Mouse (Mus musculus) spleen, adult 18-20 months (tissue): ENCODE data around the gene Patj.
"Not testable (repeated sequence)": the region's sequence is repeated elsewhere in the genome, so short reads cannot be mapped to it uniquely, and the experiment has no call there.

Experiments
- DNase-seq, 2 experiments: peaks; one replicate each; pipeline ENCODE4 v3.0.0; 2022; ENCODE audit warnings: mixed read lengths in 2 of 2

Gene Patj

DNA sequence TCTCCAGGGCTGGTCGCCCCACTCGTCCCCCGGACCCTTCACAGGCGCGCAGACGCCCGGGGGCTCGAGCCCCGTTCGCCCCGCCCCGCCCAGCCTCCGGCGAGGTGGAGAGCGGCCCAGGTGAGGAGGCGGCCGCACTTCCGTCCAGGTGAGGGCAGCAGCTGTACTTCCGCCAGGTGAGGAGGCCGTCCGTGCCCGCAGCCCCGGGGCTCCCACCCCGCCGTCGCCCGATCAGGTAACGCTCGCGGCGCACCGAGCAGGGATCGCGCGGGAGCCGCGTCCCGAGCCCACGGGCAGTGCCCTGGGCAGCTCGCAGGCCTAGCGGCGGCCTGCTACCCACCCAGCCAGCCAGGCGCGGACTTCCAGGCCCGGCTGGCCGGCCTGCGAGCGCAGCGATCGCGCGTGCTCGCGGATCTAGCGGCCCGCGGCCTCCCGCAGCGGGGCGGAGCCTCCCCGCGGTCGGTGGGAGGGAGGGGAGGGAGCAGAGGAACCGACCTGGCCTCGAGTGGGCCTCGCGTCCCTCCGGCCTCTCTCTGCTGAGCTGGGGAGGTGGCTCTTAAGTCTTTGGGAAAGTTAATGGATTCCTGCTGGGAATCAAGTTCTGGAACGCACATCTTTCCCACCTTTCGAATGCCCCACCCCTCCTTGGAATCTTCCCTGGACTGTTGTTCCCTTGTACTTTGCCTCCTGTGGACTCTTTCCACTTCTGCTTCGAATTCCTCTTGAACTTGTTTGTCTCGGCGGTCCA, at the start of gene Patj:
TSS of gene Patj (plus strand) at position 96 of the 748 bp plus-strand sequence.
- DNase-seq, result peak; percentile 46 to 50

DNA sequence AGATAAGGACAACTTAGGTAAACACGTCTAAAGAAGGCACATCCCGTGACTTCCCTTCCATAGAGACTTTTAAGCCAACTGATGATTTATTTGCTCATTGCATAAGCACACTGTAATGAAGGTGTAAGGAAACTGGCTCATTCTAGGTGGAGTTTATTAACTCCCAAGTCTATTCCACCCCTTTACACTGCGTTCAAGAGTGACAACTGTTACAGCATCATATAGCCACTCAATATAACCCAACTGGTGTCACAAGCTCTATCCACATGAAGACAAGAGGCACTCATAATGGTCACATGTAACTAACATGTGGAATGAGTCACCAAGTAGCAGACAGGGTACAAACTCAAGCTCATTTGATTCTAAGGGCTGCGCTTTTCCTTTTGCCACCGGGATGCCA, 47.0 kb upstream of the Patj start:
- no peak for DNase-seq

DNA sequence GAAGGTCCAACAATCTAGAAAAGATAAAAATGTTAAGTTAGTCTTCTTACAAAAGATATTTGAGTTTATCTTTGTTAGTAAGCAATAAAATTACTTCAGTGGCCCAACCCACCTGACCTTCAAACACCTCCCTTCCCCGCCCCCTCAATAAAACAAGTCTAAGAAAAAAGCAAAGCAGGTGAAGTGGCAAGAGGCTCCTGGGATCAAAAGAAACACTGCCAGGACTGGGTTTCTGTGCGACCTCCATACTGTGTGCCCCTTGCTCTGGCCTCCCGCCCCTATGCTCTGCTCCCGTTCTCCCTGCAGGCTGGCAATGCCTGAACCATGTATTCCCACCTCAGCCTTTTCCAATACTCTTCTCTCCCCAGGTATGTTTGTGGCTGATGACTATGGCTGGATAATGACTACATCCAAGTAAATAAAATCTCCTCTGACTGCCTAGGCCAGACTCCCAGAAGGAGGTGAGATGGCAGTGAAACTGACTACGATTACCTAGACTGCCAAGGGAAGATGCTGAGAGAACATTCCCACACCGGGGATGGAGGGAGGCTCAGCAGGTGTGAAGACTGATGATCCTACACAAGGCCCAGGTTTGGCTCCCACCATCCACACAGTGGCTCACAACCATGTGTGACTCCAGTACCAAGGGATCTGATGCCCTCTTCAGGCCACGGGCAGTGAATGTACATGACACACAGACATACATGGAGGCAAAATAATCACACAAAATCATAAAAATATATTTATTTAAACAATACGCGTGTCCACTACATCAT, 37.4 kb upstream of the Patj start:
- DNase-seq, result no peak

DNA sequence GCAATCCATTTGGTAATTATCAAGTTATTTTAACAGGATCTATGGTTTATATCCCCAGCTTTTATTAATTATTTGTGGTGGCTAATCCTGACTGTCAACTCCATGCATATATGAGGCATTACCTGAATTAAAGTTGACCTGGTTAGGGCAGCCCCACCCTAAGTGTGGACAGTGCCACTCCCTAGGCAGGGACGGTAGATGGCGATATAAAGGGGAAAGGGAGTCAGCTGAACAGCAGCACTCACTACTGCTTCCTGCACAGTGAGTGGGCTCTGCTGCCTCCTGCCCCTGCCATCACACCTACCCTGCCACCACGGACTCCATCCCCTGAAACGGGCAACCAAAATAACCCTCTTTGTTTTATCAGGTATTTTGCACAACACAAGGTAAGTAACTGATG, 20.2 kb upstream of the Patj start:
- peak in 1 of 2 experiments; percentile 11 for DNase-seq

DNA sequence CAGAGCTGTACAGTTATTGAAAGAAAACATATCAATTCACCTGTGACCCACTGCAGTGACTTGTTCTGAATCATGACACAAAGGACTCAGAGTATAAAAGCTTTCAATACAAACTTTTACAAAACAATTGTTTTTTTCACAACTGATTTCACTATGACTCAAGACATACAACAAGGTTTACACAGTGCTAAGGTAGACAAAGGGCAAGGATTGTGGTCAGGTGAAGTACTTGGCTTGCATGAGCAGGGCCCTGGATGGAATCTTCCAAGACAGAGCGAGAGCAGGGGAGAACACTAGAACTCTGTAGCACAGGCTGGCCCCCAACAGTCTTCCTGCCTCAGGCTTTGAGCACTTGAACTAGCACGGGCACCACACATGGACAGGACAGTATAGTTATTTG, 18.6 kb upstream of the Patj start:
- no peak for DNase-seq

DNA sequence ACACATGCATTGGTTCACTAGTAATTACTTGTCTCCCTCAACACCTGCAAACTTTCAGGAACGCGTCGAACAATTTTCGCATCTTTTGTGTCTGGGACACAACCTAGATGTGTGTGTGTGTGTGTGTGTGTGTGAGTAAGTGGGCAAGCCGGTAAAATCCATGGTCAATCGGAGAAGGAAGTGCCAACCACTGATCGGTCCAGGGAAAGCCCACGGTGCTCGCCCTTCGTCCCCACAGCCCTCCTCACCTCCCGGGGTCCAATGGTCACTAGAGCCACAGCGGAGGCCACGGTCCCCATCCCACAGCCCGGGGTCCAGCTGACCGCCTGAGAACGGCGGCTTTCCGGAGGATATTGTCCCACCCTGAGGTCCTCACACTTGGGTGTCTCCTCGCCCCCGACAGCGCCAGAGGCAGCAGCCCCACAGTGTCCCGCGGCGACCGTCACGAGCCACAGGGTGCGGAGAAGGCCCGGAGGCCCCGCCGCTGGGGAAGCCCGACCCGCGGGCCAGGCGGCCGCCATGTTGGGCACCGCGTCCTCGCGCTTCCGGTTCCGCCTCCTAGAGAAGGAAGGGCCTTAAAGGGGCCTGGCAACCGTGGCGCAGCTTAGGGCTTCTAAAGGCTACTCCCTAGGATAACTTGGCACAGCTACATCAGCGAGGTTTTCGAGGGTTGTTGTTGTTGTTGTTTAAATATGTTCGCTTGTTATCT, 12.7 kb upstream of the Patj start, which contains the start of gene Tm2d1:
TSS of gene Tm2d1 (minus strand) at position 591 of the 709 bp plus-strand sequence.
- DNase-seq, result peak; percentile 61 to 79

GRCm38 (mm10) chr4:98385036-98385435, 10.5 kb upstream of the Patj start:
- no peak for DNase-seq

DNA sequence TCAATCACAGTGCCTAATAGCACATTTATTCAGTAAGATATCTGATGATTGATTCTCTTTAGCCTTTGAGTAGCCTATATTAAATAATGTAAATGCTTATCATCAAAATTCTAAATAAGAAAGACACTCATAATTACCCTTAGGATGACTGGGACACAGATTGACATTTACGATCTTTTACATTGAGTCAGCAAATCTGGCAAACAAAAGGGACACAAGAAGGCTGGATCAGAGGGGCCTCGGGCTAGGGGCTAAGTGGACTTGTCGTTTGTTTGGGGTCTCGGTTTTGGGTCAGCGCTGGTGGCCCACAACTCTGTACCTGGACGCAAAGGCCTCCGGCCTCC, 267 bp upstream of the Patj start:
- no peak for DNase-seq

- DNase-seq, result no peak
These were observed 5.5 kb downstream of the Patj start for GRCm38 (mm10) chr4:98400926-98401583.

GRCm38 (mm10) chr4:98401584-98401962, 6.0 kb downstream of the Patj start:
- no peak for DNase-seq

DNA sequence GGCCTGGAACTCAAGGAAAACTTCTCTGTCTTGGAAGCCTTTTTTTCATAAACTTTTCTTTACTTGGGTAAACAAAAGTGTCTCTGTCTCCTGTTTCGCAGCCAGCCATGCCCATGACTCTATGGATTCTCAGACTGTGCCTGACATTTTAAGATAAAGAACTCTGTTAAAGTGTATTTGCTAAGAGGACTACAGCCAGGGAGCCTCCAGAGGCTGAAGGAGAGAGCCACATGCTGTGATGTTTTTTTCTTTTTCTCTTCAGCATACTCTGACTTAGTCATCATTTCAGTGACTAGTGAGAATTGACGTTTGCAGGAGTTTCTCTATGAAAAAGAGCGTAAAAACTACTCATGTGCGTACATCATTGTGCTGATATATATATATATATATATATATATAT, 7.9 kb downstream of the Patj start:
- no peak for DNase-seq

DNA sequence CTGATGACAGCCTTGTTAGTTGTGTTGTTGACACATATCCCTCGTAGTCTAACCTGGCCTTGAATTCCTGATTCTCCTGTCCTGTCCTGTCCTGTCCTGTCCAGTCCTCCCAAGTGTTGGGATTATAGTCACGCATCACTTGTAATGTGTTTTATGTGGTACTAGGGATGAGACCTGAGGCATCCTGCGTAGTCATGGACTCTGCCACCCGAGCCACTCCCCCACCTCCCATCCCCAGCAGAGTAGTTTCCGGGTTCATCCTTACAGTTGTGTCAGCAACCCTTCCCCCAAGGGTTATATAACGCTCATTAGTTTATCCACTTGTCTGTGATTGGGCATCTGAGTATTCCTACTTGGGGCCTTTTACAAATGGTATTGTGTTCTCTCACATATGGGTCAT, 8.8 kb downstream of the Patj start:
- DNase-seq, result no peak

DNA sequence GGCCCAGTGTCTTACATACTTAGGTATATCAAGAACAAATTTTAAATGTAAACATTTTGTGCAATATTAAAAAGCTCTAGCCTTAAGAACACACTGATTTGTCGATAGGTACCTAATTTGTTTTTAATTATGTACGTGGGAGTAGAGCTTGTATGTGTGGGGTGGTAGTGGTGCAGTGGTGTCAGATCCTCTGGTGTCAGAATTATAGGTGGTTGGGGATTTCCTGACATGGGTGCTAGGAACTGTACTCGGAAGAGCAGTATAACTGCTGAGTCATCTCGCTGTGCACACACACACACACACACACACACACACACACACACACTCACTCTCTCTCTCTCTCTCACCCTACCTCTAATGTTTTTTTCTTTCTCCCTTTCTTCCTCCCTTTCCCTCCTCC, 12.9 kb downstream of the Patj start:
- no peak for DNase-seq

- DNase-seq, result not testable (repeated sequence)
These were observed 19.6 kb downstream of the Patj start for GRCm38 (mm10) chr4:98415150-98415549.

- no peak for DNase-seq
These were observed 32.8 kb downstream of the Patj start for GRCm38 (mm10) chr4:98428371-98428770.

- DNase-seq, result peak; percentile 9 to 13
These were observed 40.3 kb downstream of the Patj start for GRCm38 (mm10) chr4:98435641-98436457.

DNA sequence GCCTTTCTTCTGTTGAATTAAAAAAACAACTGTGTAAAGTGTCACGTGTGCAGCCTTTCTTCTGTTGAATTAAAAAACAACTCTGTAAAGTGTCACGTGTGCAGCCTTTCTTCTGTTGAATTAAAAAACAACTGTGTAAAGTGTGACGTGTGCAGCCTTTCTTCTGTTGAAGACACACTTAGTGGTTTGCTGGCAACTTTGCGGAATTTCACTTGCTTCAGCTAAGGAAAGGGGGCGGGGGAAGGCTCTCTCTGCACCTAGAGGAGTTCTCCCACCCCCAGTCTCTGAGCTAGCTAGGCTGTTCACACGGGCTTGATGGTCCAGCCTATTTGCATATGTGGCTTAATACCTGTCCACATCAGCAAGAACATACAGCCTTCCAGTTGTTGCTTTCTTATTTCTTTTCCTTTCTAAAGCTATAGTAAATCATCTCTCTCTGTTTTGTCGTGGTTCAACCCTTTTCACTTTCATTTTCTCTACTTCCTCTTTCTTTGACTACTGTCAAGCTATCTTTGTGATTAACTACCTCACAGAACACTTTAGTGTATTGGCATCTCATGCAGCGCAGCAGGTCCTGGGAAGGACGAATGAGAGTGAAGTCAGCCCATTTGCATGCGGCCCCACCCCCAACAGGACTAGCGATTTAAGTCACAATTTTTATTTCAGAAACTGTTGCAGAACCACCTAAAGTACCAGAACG, 41.2 kb downstream of the Patj start:
- peak; percentile 56 to 59 for DNase-seq

DNA sequence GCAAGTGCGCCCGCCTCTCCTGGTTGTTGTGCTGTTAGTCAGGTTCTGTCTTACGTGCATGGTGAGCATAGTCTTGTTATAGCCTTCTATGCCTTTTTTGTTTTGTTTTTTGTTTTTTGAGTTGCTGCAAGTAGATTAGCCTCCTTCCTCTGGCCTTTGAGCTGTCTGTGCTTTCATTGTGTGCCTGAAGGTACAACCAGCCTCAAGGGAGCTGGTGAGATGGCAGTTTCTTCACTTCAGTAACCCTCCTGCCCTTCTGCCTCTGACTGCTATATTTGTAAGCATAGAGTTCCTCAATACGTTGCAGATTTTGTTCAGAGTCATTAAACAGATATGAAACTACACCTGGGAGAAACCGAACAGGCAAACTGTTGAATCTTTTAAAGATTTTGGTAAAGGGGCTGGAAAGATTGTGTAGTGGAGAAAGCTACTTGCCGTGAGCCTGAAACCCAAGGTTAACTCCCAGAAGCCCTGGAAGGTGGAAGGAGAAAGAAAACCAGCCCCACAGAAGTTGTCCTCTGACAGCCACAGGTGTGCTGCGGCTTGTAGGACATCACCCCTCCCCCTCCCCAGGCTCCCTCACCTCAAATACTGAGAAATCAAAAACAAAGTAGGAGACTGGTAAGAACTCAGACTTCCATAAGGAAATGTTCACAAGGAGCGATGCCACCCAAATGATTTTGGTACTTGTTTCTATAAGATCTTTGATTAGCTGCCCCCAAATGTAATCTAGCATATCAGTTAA, 43.8 kb downstream of the Patj start:
- DNase-seq, result no peak

DNA sequence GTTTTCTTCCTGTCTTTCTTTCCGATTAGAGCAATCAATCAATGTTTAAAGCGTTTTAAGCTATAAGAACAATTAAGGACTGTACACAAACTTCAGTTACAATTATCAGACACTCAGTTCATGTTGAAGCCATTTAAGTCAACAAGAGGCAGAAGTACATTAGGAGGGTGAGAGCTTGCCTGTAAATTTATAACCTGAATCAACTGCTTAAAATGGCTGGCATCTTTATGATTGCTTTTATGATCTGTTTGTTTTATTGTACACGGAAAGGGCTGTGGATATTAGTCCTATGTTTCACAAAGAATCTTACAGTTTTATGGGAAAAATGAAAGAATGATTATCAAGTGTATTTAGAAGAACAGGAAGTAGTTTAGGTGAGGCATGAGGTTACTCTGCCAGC, 45.7 kb downstream of the Patj start:
- DNase-seq, result no peak

GRCm38 (mm10) chr4:98444437-98445139, 49.0 kb downstream of the Patj start:
- DNase-seq, result peak; percentile 20 to 59
